Mouse (Mus musculus) CH12.LX (cell line): ENCODE results near the gene Ggact.

Source experiments
- CHD1 ChIP-seq: IDR thresholded peaks from 2 replicates; pipeline ENCODE4 v1.6.1; 2012; ENCODE audit warnings: low read depth, low read length, improper control_type of control experiment, inconsistent platforms
- CTCF ChIP-seq, 2 experiments: IDR thresholded peaks in 1 of 2; conservative IDR thresholded peaks in 1 of 2; 2 replicates each; pipeline ENCODE4 v1.5.1; 2011 to 2012; ENCODE audit warnings: low read depth in 2 of 2, low read length in 2 of 2, improper control_type of control experiment in 1 of 2, inconsistent platforms in 1 of 2, mild to moderate bottlenecking in 1 of 2, moderate library complexity in 1 of 2
- KAT2A ChIP-seq: IDR thresholded peaks from 2 replicates; pipeline ENCODE4 v1.6.1; 2012; ENCODE audit warnings: low read length, improper control_type of control experiment, inconsistent platforms; ENCODE audit not compliant: insufficient replicate concordance
- MAX ChIP-seq: IDR thresholded peaks from 2 replicates; pipeline ENCODE4 v1.6.1; 2011; ENCODE audit warnings: low read length, improper control_type of control experiment
- MXI1 ChIP-seq: IDR thresholded peaks from 2 replicates; pipeline ENCODE4 v1.6.1; 2011; ENCODE audit warnings: mild to moderate bottlenecking, low read depth, low read length, improper control_type of control experiment
- NRF1 ChIP-seq: IDR thresholded peaks from 2 replicates; pipeline ENCODE4 v1.6.1; 2014; ENCODE audit warnings: low read depth, mild to moderate bottlenecking, inconsistent platforms, low read length, improper control_type of control experiment, moderate library complexity
- POLR2A ChIP-seq: IDR thresholded peaks from 2 replicates; pipeline ENCODE4 v1.6.1; 2011; ENCODE audit warnings: low read depth, mild to moderate bottlenecking, improper control_type of control experiment, low read length
- USF2 ChIP-seq: conservative IDR thresholded peaks from 2 replicates; pipeline ENCODE4 v1.6.1; 2011; ENCODE audit warnings: low read depth, low read length, improper control_type of control experiment
- ZKSCAN1 ChIP-seq: IDR thresholded peaks from 2 replicates; pipeline ENCODE4 v1.6.1; 2012; ENCODE audit warnings: low read depth, inconsistent platforms, low read length, improper control_type of control experiment, borderline replicate concordance

GRCm38 (mm10) chr14:122887702-122888479, 25.7 kb downstream of the Ggact start:
- TF ChIP-seq CTCF (conservative IDR thresholded peaks at IDR 0.05 in 1 of 2, IDR thresholded peaks at IDR 0.05 in 1 of 2; ENCODE audit: low read depth in 2 of 2, low read length in 2 of 2) (no peak), KAT2A (no peak), MAX (no peak), USF2 (no peak), ZKSCAN1 (no peak), CHD1 (no peak), NRF1 (no peak), POLR2A (no peak), MXI1 (no peak)
